Comparison of ENCODE assay signal across 20 mouse cellular contexts in the genomic region with DNA sequence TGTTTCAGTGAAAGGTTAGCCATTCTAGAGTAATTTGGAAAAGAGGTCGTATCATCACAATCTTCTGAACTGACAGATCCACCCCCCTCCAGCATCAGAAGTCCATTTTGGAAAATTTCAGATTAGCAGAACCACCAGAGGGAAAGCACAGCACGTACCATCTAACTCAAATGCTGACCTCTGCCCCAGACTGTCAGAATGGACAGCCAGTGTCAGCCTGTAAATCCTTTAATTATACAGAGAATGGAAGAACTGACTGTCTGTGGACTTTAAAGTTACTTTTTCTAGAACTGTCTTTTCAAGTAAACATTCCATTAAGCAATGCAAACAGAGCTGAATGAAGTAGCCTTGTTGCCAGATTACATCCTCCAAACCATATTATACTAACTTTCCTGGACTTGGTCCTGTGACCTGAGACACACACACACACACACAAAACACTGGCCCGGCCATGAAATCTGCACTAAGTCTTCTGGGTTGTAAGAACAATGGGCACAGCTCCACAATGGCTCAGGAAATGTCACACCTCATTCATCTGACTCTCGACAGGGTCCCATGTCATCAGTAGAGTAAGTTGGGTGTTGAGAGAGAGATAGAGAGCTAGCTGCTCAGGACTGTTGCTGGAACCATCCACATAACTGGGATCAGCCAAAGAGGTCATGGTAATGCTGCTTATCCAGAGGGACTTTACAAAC. TPM values are rescaled to one million over a fixed set of nuclear protein-coding genes. Genes with fewer than 3 reads are reported as not detected.
DNase-seq lines count a peak whose midpoint lies in the region; TF ChIP-seq lines count a peak whose summit lies in the region.
"Had no signal": no experiment of that assay in that cellular context is flagged by ENCODE, and none has a peak within 500 bp of the region (broad histone marks: within the 10 kb centered on the region; RNA-seq: fewer than 3 reads in every experiment).

No protein-coding gene starts in this region.

- WGBS in heart, embryonic 10.5 days: 75% methylated on average over 4 of the region's 4 CpGs

- no peaks in the 10 kb centered on the region for H3K4me1 ChIP-seq in heart, embryonic 10.5 days
- H3K4me1 ChIP-seq in testis, adult 2 months (ENCODE audit: control insufficient read depth, insufficient read depth, low read length): peaks cover 2% of the 10 kb centered on the region; the same call in 1 of the 2 replicates
- H3K4me1 ChIP-seq: midbrain, embryonic 15.5 days had no signal

- H3K36me3 ChIP-seq in heart, embryonic 10.5 days: no peaks in the 10 kb centered on the region
- no peaks in the 10 kb centered on the region for H3K36me3 ChIP-seq in testis, adult 2 months (ENCODE audit: control insufficient read depth, insufficient read depth, low read length)
- H3K36me3 ChIP-seq: liver, embryonic 13.5 days; midbrain, embryonic 15.5 days had no signal

- TF ChIP-seq CTCF in testis, adult 2 months (IDR thresholded peaks at IDR 0.05; ENCODE audit: control insufficient read depth, insufficient read depth, insufficient replicate concordance, low read depth, low read length): no peak

- intact Hi-C loops in heart, postnatal 36 days (cut with DNase I): no loop called here

- TF ChIP-seq POLR2A in testis, adult 2 months (IDR thresholded peaks at IDR 0.05; ENCODE audit: control insufficient read depth, low read depth, low read length): no peak

- H3K9me3 ChIP-seq in heart, embryonic 10.5 days: no peaks in the 10 kb centered on the region
- H3K9me3 ChIP-seq: liver, embryonic 13.5 days; midbrain, embryonic 15.5 days had no signal

- H3K27ac ChIP-seq in heart, embryonic 10.5 days: no peak overlapping the region
- peak overlapping the region; percentile 35 for H3K27ac ChIP-seq in testis, adult 2 months (ENCODE audit: control insufficient read depth, insufficient read depth, low read depth, low read length)
- H3K27ac ChIP-seq: hindbrain, postnatal 0 days; liver, embryonic 13.5 days; midbrain, embryonic 15.5 days had no signal

- no peaks in the 10 kb centered on the region for H3K27me3 ChIP-seq in heart, embryonic 10.5 days (ENCODE audit: insufficient read depth, poor library complexity, severe bottlenecking)
- H3K27me3 ChIP-seq in testis, adult 2 months (ENCODE audit: control insufficient read depth, insufficient read depth, low read length): no peaks in the 10 kb centered on the region
- H3K27me3 ChIP-seq: CH12.LX; liver, embryonic 13.5 days; midbrain, embryonic 15.5 days had no signal

- peak; percentile 68 for DNase-seq in heart, embryonic 10.5 days (ENCODE audit: low spot score)
- DNase-seq in heart, postnatal 36 days: no peak
- no peak for DNase-seq in testis, postnatal 14 days (ENCODE audit: low spot score)
- DNase-seq in lung, postnatal 36 days: peak; percentile 74
- DNase-seq in urinary bladder, postnatal 14 days (ENCODE audit: low spot score): no peak
- no peak for DNase-seq in right cerebral cortex, postnatal 4 days
- DNase-seq: adrenal gland, postnatal 36 days; cerebellum, adult 11-12 months; embryo, embryonic 11 days; forebrain, postnatal 0 days; layer of hippocampus, postnatal 36 days; liver, embryonic 13.5 days; thymus, postnatal 14 days had no signal

- H3K4me3 ChIP-seq in heart, embryonic 10.5 days: no peak overlapping the region
- no peak overlapping the region for H3K4me3 ChIP-seq in testis, adult 2 months (ENCODE audit: control insufficient read depth, low read depth, low read length)
- H3K4me3 ChIP-seq: liver, embryonic 13.5 days; midbrain, embryonic 15.5 days; myocyte had no signal

RNA-seq across cellular contexts. Expression of gene Tes3-ps, which starts 21.0 kb away (rescaled TPM):
- 0.68 and 0.90 TPM in 2 replicates for polyA plus RNA-seq in heart, embryonic 10.5 days (2016; fragmentation: Nextera tagmentation; extraction: Ambion mirVana)
- total RNA-seq in heart, postnatal 36 days (2021): 1 to 10 TPM; 1.1 to 1.5 TPM
- 0.45 and 0.62 TPM in 2 replicates for polyA plus RNA-seq in testis, adult 2 months (2012; rRNA removed)
- polyA plus RNA-seq: gonadal fat pad, adult 2 months had no signal

RNA-seq across cellular contexts. Expression of gene Ecm2, which starts 32.5 kb away (rescaled TPM):
- 0.63 and 0.84 TPM in 2 replicates for polyA plus RNA-seq in heart, embryonic 10.5 days (2016; fragmentation: Nextera tagmentation; extraction: Ambion mirVana)
- total RNA-seq in heart, postnatal 36 days (2021): 10 to 100 TPM; 14.2 to 14.5 TPM
- 0.42 and 0.96 TPM in 2 replicates for polyA plus RNA-seq in testis, adult 2 months (2012; rRNA removed)
- total RNA-seq: megakaryocyte-erythroid progenitor cell, adult 5-6 weeks had no signal

RNA-seq across cellular contexts. Expression of gene Ippk, which starts 51.1 kb away (rescaled TPM):
- 15.8 and 18.5 TPM in 2 replicates for polyA plus RNA-seq in heart, embryonic 10.5 days (2016; fragmentation: Nextera tagmentation; extraction: Ambion mirVana)
- total RNA-seq in heart, postnatal 36 days (2021): 1 to 10 TPM; 6.5 TPM
- 11.6 and 12.2 TPM in 2 replicates for polyA plus RNA-seq in testis, adult 2 months (2012; rRNA removed)

Comparison
In these comparisons a context has a peak if more than half of its experiments do, and no peak if none do; other contexts are left out.
1. DNase-seq: peak in heart, embryonic 10.5 days (single experiment) and lung, postnatal 36 days (single experiment); none in heart, postnatal 36 days (0 of 2), testis, postnatal 14 days (single experiment), urinary bladder, postnatal 14 days (single experiment) and right cerebral cortex, postnatal 4 days (single experiment).